Mouse (Mus musculus) megakaryocyte progenitor cell, adult 5-6 weeks (primary cell): Measurements from ENCODE around the gene Txlna. TPM values are rescaled to one million over a fixed set of nuclear protein-coding genes. Genes with fewer than 3 reads are reported as not detected.

Experiments
- ATAC-seq: replicated peaks from 2 replicates; pipeline ENCODE4 v1.8.0; 2016; ENCODE audit warnings: mild to moderate bottlenecking, moderate TSS enrichment, inconsistent platforms; ENCODE audit not compliant: poor library complexity
- total RNA-seq, 2 experiments: library from RNA; stranded (forward) in 1 of 2; stranded (reverse) in 1 of 2; fragments of 157-497, 149-512 nt in 1 of 2; fragments of 200-1000 nt in 1 of 2; gene quantifications; 2 replicates each; pipeline versions ENCODE4 v1.2.3 to v1.2.4; 2015 to 2017

The Txlna gene
- total RNA-seq, 2 experiments from 2014 or later, result 34.6 to 115 TPM

DNA sequence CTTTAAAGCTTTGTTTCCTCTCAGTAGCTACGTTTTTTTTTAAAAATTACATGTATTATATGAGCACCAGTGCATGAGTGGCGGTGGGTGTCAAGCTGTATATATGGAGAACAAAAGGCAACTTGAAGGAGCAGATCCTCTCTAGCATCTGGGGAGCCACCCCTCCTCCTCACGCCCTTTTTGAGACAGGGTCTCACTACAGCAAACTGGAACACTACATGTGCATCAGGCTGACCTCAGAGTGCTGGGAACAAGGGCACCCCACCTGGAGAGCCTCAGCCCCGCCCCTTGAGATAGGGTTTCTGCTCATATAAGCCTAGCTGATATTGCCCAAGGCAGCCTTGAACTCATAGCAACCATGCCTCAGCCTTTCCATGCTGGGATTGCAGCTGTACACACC lies 15.4 kb downstream of the Txlna start:
- no peak for ATAC-seq

DNA sequence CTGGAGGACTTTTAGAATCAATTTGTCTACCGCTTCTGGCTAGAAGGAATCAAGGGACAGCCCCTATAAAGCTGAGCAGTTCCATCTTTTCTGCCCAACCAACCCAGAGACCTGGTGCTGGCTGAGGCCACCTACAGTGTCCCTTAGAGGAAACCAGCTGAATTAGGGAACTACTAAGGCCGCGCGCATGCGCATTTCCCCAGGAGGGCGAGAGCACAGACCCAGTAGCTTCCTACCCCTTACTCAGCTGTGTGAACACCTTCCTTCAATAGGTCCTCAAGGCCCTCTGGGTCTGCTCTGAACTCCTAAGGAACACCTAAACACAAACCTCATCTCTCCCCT lies 15.9 kb downstream of the Txlna start:
- peak; percentile 50 for ATAC-seq

DNA sequence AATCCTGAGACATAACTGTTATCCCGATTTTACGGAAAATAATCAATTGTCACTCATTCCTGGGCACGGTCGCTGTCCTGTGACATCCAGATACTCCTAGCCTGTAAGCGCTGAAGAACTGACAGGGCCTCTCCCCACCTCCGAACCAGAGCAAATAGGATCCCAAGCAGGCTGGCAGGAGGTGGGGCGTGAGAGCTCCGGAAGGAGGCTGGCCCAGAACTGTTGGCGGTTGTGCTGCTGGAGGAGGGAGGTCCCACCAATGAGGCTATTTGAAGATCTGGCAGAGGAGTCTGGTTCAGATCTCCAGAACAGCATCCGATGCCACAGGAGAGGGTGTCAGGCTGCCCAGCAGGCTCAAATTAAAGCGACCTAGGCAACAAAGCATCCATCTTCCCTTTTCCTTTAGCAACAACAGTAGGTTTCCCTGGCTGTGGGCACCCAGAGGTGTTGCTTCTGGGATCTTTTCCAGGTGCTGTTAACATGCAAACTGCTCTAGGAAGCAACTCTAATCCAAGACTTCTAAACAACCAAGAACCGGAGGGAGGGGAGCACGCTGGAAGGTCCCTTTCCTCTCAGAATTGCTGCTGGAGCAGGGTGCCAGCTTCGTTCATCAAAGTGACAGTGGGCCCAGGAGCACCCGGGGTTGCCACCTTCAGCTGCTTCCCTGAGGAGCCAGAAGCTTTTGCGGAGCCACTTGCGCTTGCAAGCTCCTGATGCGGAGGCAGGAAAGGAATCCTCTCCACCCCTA lies 16.4 kb downstream of the Txlna start:
- ATAC-seq, result peak; percentile 91

DNA sequence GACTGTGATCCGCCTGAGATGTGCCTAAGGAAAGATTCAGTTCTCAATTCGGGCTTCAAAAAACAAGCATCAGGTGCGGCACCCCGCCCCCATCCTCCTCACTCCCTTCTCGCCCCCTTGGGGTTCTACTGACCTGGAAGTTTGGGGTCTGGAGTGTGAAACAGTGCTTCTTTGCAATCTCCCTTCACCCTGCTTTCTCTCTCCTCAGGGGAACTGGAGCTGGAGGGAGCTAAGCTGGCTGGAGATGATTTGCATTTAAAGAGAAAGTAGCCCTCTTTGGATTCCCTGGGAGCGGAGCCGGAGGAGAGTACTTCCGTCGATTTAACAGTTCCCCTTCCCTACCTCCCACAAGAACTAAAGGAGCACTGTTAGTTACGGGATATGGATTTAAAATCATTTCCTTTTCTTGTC lies 17.2 kb downstream of the Txlna start, which contains the start of gene Ccdc28b:
Gene Ccdc28b (minus strand): TSS at position 267 of the 411 bp plus-strand sequence.
- ATAC-seq, result 0 out of 2 replicates have a peak, but pooled peaks have one; percentile 4

DNA sequence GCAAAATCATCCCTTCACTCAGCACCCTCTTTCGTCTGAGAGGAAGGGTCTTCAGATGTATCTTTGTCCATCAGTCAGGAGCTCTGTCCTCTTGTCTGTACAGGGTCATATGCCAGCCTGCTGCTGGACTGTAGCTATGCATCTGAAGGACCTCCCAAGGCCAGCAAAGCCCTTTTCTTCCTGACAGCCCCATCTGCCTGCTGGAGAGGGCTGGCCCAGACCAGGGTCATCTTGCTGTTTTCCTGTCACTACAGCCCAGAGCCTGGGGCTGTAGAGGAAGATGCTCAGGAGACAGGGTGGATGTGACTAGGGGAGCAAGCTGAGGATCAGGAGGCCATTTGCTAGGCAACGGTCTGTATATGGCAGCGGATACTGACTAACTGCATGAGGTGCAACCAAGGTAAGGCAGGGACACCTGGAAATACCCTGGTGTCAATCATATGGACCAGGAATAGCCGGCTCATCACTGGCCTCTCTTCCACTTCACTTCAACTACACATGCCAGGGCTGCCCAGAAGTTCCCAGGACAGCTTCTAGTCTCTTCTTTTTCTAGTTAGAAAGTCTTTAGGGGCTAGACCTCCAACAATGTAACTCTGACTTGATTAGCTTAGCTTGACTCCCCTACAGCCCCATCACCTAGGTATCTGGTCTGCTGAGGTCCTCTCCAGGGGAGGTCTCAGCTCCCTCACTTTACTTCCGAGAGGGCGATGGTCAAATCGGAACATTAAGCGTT lies 17.9 kb downstream of the Txlna start:
- no peak for ATAC-seq

DNA sequence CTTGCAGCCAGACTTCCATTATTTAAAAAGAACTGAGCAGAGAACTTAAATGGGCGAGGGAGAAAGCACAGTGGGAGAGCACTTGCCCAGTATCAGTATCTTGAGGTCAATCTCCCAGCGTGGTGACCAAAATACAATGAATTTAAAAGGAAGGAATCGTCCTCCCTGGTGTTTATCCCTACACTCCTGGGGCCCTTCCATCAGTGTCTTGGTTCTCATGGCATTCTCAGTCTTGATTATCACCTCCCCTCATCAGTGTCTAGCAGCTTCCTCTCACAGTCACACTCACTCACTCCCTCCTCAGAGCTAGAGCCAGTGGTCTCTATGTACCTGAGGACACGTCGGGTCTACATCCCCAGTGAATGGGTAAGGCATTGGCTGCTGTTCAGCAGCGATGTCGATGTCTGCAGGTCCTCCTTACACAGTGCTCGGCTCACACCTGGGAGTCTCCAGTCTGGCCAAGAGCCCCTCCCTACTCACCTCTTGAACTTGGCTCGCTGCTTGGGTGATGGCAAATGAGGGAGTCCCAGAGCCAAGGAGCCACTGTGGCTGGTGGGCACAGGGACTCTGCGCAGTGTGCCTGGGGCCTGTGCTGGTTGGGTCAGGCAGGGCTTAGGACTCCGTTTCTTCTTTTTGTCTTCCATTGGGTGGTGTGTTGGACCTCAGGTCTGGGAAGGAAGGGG lies 18.6 kb downstream of the Txlna start:
- no peak for ATAC-seq

DNA sequence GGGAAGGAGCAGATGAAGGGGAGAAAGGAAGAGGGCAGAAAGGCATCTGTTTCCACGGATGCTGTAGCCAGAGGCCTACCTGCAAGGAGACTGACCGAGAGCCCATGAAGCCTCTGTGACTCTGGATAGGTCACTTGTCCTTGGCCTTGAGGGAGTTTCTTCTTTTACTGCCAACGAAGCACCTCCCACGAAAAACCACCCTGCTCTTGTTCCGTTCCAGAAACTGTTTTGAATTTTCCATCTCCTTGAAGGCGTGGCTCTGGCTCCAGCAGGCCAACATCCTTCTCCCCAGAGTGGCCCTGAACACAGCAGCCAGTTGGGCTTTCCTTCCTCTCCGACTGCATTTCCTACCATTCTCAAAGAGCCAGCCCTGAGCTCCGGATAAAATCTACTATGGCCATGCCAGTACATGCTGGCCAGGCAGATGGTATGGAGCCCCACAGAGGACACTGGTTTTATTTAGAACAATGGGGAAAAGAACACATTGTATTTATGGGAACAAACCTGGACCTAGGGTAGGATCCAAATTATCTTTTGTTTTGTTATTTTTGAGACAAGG lies 19.5 kb downstream of the Txlna start:
- ATAC-seq, result no peak

DNA sequence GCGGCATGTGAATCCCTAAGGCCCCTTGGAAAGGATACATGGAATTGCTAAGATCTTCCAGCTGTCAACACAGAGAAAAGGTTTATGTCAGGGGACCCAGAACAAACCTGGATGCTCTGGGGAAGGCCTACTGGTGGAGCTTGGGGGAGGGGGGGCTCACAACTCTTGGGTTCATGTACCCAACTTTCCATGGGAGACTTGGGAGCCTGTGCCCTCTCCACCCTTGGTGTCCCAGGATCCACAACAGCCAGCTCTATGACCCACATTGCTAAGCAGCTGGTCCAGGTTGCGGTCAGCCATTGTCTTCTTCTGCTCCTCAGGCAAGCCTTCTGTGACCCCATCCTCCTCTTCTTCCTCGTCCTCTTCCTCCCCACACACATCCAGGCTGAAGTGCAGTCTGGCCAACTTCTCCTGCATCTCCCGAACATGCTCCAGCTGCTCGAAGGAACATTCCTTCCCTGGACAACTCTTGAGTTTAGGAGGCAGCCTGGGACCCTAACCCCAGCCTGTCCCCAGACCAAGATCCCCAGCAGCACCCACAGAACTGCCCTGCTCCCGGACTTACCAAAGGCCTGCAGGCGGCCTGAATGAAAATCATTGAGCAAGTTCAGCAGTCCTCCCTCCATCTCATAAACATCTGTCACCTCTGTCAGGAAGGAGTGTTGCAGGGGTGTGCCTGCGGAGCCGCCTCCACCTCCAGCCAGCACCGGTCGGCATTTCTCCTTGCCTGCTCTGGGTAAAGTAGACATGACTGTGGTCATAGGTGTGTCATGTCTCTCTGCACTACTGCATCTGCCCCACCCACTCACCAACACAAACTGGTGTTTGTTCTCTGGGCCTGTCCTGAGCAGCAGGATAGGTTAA lies 20.2 kb downstream of the Txlna start:
- ATAC-seq, result no peak

DNA sequence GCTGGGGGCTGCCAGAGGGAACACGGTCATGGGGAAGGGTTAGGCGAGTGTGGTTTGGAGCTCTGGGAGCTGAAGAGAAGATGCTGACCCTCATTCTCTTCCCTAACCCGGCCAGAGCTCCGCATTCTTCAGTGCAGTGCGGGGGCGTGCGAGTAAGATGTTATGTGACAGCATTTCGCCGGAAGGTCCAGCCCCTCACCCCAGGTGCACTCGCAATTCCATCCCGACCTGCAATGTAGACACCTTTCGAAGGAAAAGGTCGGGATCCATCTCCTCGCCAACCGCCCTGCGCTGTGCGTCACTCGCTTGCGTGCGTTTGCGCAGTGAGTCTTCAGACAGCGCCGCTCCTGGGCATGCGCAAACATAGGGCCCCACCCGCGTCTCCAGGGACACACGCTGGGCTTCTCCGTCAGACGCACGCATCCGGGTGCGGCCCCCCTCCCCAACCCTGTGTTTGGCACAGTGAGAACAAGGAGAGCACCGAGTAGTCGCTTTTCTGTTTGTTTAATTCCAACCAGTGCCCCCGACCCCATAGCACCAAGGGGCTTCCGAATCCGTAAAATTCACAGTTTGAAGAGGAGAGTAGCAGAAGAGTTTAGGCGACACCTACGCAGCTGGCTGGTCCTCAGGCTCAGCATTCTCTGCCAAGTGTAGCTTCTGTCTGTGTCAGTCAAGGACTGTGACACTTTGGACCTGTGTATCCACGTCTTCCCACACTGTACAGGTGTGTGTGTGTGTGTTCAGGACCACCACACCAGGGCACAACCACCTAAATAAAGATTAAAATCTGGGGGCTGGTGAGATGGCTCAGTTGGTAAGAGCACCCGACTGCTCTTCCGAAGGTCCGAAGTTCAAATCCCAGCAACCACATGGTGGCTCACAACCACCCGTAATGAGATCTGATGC lies 21.8 kb downstream of the Txlna start, which contains the start of gene Iqcc:
Gene Iqcc (minus strand): TSS at position 314 of the 906 bp plus-strand sequence.
- ATAC-seq, result peak; percentile 88

DNA sequence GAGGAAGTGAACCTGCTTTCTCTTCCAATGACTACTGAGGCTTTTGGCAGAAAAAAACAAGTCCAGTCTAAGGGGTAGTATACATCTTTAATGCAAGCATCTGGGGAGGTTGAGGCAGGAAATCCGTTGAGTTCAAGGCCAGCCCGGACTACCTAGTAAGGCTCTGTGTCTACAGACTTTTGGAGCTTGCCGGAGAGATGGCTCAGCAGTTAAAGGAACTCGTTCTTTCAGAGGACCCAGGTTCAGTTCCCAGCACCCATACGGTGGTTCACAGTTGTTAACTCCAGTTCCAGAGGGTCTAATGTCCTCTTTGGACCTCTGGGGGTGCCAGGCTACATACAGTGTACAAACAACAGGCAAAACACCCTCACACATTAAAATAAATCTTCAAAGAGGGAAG lies 22.8 kb downstream of the Txlna start:
- ATAC-seq, result no peak

DNA sequence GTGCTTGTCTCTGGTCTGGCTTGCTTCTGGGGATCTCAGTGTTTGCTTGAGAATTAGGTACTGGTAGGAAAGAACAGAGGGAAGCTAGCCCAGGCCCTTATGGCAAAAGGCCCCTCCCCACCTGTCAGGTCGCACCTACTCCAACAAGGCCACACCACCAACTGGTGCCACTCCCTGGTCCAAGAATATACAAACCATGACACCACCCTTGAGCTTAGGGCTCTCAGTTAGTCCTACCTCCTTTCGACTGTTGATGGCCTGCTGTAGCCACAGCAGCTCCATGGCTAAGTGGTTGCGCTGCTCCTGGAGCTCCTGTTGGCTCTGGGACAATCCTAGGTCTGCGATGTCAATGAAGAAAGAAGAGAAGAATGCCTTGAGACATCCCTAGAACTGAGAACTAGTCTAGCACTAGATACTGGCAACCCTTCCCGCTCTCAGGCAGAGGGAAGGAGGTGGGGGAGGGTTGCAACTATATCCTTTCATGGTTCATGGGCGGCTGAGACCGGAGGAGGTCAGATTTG lies 23.7 kb downstream of the Txlna start:
- ATAC-seq, result no peak

DNA sequence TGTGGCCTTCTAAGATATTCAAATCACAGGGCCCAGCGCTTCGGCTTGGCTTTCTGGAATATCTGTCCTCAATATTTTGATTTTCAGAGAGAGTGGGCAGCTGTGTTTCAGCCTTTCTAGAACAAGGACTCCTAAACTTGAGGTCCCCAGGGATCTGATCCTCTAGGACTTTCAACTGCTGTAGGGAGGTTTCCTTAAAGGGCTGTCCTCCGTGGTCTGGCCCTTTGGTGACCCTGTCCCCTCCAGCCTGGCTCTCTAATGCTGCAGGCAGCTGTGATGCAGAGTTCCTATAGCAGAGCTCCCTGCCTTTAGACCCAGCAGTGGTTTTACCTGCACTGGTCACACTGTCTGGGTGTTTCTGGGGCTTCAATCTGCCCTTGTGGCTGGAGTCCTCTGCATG lies 24.2 kb downstream of the Txlna start:
- ATAC-seq, result no peak

DNA sequence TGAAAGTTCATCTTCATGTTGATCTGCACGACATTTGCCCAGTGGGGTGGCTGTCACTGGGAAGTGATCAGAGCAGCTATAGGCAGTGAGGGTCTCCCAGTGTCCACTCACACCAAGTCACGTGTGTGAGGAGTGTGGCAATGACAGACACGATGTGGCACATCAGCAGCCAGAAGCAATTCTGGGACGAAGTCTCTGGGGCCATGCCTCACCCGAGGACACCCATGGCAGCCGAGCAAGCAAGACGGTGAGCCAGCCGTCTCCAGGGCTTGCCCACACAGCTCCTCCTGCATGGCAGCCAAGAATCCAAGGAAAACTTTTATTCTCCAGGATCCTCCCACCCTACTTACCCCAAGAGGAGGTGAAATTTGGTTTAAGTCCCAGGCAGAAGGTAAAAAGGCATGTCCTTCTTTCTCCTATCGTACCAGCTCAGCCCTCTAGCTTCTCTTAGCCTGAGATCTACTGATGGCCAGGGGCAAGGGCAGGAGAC lies 25.0 kb downstream of the Txlna start:
- no peak for ATAC-seq

DNA sequence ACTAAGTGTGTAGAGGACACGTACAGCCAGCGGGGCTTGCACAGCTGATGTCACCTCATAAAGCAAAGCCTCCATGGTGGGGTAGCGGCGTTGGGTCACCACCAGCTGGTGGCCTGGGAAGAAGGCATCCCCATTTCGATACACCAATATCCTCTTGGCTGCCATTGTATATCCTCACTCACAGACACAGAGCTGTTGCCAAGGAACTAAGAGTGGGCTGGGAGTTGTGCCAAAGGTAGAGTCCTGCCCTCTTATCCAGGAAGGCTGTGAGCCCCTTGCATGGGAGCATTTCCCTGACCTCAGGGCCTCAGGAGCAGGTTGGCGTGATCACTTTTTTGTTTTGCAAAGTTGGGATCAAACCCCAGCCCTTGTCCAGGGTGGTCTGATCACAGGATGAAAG lies 26.8 kb downstream of the Txlna start, which contains the start of gene Dcdc2b:
Gene Dcdc2b (minus strand): TSS at position 165 of the 400 bp plus-strand sequence.
- no peak for ATAC-seq

DNA sequence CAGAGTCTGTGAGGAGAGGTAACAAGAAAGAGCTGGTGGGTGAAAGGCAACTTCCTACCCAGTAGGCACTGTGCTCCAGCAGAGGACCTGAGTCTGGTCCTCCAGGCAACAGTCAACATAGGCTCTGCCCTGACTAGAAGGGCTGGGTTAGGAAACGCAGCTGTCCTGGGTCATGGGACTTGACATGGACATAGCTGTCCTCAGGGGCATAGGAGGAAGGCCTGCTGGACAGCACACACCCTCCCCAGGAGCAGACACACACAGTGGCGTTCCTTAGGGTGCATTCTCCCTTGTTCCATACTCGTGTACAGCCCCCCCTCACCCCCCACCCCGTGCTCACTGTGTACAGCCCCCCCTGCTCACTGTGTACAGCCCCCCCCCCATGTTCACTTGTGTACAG lies 30.4 kb downstream of the Txlna start:
- no peak for ATAC-seq

DNA sequence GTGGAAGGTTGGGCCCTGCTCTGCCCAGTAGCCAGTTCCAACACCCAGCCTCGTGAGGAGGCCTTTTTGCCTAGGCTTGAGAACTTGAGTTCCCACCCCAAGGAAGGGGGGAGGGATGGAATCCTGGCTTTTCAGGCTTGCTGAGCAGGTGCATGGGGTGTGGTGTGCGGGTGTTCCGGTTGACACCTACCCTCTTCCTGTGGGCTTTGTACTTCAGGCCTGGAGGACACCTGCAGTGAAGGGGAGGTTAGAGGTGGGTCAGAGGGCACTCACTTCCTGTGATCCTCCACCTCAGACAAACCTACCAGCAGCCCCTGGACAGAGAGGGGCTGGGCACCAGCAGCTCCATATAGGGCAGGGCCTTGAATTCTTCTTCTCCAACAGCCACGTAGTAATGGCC lies 30.8 kb downstream of the Txlna start:
- ATAC-seq, result no peak

DNA sequence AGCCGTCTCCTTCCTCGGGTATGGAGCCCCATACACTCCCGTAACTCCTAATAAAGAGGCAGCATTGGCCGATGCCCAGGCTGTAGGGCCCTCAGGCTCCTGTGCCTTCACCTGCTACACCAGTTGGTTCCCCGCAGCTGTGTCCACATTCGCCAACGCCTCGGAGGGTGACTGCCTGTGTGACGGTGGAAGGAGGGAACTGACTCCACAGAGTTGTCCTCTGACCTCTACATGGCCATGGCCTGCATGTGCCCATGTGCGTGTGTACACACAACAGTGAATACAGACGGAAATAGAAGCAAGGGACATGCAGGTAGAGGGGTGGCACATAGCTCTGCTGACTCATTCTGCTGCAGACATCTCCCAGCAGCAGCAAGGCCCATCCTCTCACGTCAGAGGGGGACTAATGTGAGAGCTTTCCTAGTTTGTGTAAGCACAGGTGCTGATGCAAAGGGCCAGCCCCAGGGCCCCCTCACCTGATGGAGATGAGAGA lies 31.7 kb downstream of the Txlna start:
- ATAC-seq, result no peak

DNA sequence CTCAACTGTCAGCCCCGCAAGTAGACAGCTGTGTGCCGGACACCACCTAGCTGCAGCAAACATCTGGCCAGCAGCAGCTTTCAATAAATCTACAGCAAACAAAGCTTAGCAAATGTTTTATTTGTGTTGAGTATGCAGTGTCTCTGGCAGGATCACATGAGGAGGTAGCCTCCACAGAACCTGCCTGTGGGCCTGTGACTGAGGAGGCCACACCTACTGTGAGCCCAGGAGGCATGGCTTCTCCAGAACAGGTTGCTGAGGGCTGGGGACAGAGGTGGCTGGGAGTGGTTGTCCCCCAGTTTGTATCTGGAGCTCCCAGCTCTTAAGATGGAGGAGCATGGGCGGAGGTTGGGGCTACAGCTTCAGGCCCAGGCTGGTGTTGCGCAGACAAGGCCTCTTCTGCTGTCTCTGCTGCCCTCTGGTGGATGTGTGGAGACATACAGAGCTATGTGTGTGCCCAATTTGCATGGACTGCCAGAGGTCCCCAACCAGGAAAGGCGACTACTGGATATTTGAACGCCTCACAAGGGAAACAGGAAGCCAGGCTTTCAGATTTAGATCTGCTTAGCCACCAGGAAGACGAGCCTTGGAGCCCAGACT lies 32.3 kb downstream of the Txlna start:
- peak; percentile 99 for ATAC-seq
